Mouse (Mus musculus): Measurements from ENCODE around the gene Pla2g16. TPM values are rescaled to one million over a fixed set of nuclear protein-coding genes. Genes with fewer than 3 reads are reported as not detected.

Gene Pla2g16
- total RNA-seq (2021) = 10 to 100 TPM; 81.0 to 81.1 TPM

GRCm38 (mm10) chr19:7557328-7557822 is at the start of gene Pla2g16:
TSS of gene Pla2g16 (plus strand) at chr19:7557459.
- peak; percentile 79 for DNase-seq

GRCm38 (mm10) chr19:7508026-7508425 is 49.2 kb upstream of the Pla2g16 start:
- no peak for DNase-seq

GRCm38 (mm10) chr19:7516437-7516836 is 40.8 kb upstream of the Pla2g16 start:
- no peak for DNase-seq

- no peak for DNase-seq
These were observed 35.6 kb upstream of the Pla2g16 start for GRCm38 (mm10) chr19:7521619-7522018.

- no peak for DNase-seq
These were observed 34.4 kb upstream of the Pla2g16 start for GRCm38 (mm10) chr19:7522856-7523255.

GRCm38 (mm10) chr19:7523292-7523691 is 34.0 kb upstream of the Pla2g16 start:
- DNase-seq = peak; percentile 36

GRCm38 (mm10) chr19:7523781-7524180 is 33.5 kb upstream of the Pla2g16 start:
- no peak for DNase-seq

- DNase-seq = no peak
These were observed 32.4 kb upstream of the Pla2g16 start for GRCm38 (mm10) chr19:7524879-7525278.

- peak; percentile 77 for DNase-seq
These were observed 28.4 kb upstream of the Pla2g16 start for GRCm38 (mm10) chr19:7528639-7529428.

- no peak for DNase-seq
These were observed 25.4 kb upstream of the Pla2g16 start for GRCm38 (mm10) chr19:7531906-7532305.

GRCm38 (mm10) chr19:7533891-7534290 is 23.4 kb upstream of the Pla2g16 start:
- no peak for DNase-seq

- no peak for DNase-seq
These were observed 8.3 kb upstream of the Pla2g16 start for GRCm38 (mm10) chr19:7548924-7549323.

- DNase-seq = no peak
These were observed 5.5 kb upstream of the Pla2g16 start for GRCm38 (mm10) chr19:7551550-7552300.

- no peak for DNase-seq
These were observed 5.0 kb upstream of the Pla2g16 start for GRCm38 (mm10) chr19:7552301-7552673.

GRCm38 (mm10) chr19:7553441-7553840 is 3.8 kb upstream of the Pla2g16 start:
- DNase-seq = no peak

GRCm38 (mm10) chr19:7554881-7555280 is 2.4 kb upstream of the Pla2g16 start:
- no peak for DNase-seq

- no peak for DNase-seq
These were observed 618 bp upstream of the Pla2g16 start for GRCm38 (mm10) chr19:7556641-7557040.

GRCm38 (mm10) chr19:7557844-7558243 is 585 bp downstream of the Pla2g16 start:
- no peak for DNase-seq

GRCm38 (mm10) chr19:7558675-7559074 is 1.4 kb downstream of the Pla2g16 start:
- no peak for DNase-seq

- no peak for DNase-seq
These were observed 2.7 kb downstream of the Pla2g16 start for GRCm38 (mm10) chr19:7559986-7560385.

- DNase-seq = no peak
These were observed 4.2 kb downstream of the Pla2g16 start for GRCm38 (mm10) chr19:7561456-7561855.

- no peak for DNase-seq
These were observed 5.4 kb downstream of the Pla2g16 start for GRCm38 (mm10) chr19:7562601-7563129.

GRCm38 (mm10) chr19:7563676-7564075 is 6.4 kb downstream of the Pla2g16 start:
- no peak for DNase-seq
